Mouse (Mus musculus) lung, postnatal 10 days (tissue): ENCODE measurements around the gene Mtrf1.

Experiments used
- DNase-seq: peaks from one replicate; pipeline ENCODE4 v3.0.0; 2021

Gene Mtrf1

GRCm38 (mm10) chr14:79397321-79398122 lies at the start of gene Mtrf1:
Gene Mtrf1, plus strand, starts transcription at chr14:79397772.
- DNase-seq = peak; percentile 71

DNA sequence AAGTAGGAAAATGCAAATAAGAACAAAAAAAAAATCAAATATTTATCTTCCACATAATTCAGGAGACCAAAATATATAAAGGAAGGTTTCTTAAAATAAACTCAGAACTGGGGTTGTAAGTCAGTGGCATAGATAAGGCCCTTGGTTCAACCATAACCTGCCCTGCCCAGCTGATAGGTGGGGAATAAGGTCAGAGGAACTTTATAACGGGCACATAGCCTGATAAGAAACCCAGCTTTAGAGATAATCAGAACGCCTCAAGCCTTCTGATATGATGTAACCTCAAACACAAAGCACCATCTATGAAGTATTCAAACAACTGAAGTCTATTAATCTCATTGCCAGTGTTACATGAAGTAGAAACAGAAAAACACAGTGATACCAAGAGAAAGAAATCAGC lies 39.5 kb upstream of the Mtrf1 start:
- no peak for DNase-seq

DNA sequence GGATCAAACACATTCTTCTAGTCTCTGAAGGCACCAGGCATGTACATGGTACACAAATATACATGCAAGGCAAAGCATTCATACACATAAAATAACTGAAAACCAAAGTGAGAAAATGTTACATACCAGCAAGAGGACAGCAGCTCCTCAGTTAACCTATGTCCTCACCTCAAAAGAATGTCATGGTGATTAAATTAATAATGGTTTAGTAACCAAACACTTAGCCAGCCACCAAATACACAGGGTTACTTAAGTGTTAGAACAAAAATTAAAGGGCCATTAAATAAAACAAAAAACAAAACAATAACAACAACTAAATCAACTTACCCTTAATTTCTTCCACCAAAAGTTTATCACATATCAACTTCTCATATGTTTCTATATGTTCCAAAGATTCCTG lies 20.5 kb upstream of the Mtrf1 start:
- no peak for DNase-seq

GRCm38 (mm10) chr14:79383120-79383519 lies 14.5 kb upstream of the Mtrf1 start:
- DNase-seq = no peak

GRCm38 (mm10) chr14:79388304-79388703 lies 9.3 kb upstream of the Mtrf1 start:
- no peak for DNase-seq

GRCm38 (mm10) chr14:79389438-79390264 lies 7.9 kb upstream of the Mtrf1 start:
- peak; percentile 10 for DNase-seq

GRCm38 (mm10) chr14:79390265-79390926 lies 7.2 kb upstream of the Mtrf1 start, which contains the start of gene Naa16:
Gene Naa16, minus strand, starts transcription at chr14:79390778.
- peak; percentile 95 for DNase-seq

- no peak for DNase-seq
Observed at GRCm38 (mm10) chr14:79393289-79393688, 4.3 kb upstream of the Mtrf1 start.

- peak; percentile 54 for DNase-seq
Observed at GRCm38 (mm10) chr14:79394564-79394963, 3.0 kb upstream of the Mtrf1 start.

DNA sequence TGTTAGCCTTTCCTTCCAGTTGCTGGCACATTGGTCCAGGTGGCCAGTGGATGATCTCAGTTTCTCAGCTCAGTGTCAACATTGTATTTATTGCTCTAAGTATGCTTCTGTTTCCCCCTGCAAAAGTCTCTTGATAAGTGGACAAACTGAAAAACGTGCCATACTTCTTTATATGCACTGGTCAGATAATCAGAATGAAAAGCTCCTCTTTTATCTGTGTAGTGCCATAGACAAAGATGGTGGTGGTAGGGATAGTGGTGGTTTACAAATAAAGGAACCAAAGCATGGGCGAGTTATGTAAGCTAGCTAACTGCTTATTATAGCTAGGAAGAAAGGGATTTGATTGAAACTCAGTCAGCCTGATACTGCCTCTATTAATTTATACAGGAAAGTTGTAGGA lies 10.1 kb downstream of the Mtrf1 start:
- no peak for DNase-seq

GRCm38 (mm10) chr14:79409278-79409830 lies 11.8 kb downstream of the Mtrf1 start:
- DNase-seq = no peak

DNA sequence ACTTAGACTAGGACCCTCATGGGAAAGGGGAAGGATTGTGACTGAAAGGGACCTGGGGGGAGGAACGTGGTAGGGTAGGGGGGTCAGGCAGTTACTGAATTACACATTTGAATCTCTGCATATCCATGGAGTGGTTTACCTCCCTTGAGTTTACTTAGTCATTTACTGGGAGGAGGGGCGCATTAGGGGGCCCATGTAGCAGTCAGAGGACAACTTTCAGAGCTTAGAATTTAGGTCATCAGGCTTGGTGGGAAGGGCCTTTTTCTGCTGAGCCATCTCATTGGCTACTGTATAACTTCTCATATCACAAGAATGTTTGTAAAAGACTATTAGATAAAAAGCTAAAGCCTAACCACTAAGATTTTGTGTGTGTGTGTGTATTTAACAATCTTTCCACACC lies 13.1 kb downstream of the Mtrf1 start:
- DNase-seq = no peak

GRCm38 (mm10) chr14:79413121-79413520 lies 15.5 kb downstream of the Mtrf1 start:
- DNase-seq = no peak

DNA sequence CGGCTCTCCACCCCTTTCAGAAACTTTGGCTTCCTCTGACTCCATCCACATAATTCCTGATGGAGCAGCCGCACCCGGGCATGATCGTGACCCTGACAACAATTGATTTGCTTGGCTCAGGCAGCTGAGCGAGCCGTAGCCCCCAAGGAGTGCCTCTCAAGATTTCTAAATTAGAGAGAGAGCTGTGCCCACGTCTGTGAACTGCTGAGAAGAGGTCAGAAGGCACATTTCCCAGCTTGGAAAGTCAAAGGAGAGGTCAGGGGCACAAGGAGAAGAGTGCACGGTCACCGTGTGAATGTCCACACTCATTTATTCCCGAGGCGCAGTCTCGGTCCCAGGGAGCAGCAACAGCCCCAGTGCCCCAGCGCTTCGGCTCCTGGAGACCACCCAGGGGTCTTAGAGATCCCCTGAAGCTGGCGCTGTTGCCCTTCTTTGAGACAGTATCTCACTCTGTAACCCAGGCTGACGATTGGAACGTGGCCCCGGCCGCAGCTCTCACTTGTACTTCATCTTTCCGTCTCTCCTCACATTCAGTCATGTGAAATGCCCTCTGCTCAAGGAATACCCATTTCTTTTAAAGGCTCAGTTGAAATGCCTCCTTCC lies 22.6 kb downstream of the Mtrf1 start:
- no peak for DNase-seq

DNA sequence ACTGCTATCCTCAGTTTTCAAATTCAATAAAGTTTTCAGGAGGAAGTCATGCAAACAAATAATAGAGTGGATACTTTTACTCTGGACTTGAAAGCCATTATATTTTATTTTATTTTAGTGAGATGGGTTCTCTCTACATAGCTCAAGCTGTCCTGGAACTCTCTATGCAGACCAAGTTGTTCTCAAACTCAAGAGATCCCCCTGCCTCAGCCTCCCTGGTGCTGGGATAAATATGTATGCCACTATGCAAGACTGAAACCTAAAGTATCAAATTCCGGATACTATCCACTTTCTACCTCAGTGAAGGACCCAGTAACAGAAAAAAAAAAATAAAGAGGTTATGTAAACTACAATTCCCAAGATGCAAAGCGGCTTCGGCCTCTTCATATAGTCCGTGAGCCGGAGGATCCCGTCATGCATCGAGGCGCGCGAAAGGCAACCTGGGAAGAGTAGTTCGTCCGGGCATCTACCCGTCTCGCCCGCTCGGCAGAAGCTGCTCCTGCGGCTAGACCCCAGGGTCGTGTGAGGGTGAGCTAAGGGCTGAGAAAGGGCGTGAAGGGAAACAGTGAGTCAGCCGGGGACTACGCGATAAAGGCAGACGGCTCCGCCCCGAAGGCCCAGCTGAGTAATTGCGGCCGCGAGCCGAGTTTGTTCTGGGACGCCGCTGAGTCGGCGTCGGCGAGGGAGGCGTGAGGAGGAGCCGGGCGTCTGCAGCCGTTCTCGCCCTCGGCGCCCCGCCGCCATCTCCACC lies 28.6 kb downstream of the Mtrf1 start, which contains the start of gene Kbtbd7:
Gene Kbtbd7 (plus strand): TSS at position 533 of the 751 bp plus-strand sequence.
- DNase-seq = peak; percentile 97

DNA sequence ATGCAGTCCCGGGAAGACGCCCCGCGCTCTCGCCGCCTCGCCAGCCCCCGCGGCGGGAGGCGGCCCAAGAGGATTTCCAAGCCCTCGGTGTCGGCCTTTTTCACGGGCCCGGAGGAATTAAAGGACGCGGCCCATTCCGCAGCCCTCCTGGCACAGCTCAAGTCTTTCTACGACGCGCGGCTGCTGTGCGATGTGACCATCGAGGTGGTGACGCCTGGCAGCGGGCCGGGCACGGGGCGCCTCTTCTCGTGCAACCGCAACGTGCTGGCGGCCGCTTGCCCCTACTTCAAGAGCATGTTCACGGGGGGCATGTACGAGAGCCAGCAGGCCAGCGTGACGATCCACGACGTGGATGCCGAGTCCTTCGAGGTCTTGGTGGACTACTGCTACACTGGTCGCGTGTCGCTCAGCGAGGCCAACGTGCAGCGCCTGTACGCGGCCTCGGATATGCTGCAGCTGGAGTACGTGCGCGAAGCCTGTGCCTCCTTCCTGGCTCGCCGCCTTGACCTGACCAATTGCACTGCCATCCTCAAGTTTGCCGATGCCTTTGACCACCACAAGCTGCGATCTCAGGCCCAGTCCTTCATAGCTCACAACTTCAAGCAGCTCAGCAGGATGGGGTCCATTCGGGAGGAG lies 29.3 kb downstream of the Mtrf1 start:
- DNase-seq = peak; percentile 24

DNA sequence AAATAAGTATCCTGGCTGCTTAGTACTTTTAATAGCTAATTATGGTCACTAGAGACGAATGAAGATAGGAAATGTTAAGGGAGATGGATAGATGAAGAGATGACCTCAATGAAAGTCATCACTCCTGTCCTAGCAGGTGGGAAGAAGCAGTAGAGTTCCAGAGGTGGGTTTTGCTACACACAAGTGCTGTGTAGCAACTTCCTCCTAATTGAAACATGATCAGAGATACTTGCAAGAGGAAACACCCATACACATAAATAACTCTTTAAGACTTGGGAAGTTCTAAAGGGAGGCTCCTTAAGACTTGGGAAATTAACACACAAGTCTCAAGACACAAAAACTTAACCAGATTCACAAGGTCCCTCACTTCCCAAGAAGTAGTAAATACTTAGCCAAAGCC lies 36.5 kb downstream of the Mtrf1 start:
- no peak for DNase-seq

GRCm38 (mm10) chr14:79440655-79441054 lies 43.1 kb downstream of the Mtrf1 start:
- no peak for DNase-seq

GRCm38 (mm10) chr14:79441441-79441840 lies 43.9 kb downstream of the Mtrf1 start:
- DNase-seq = no peak

GRCm38 (mm10) chr14:79444601-79445000 lies 47.0 kb downstream of the Mtrf1 start:
- no peak for DNase-seq

GRCm38 (mm10) chr14:79445055-79445620 lies 47.6 kb downstream of the Mtrf1 start:
- no peak for DNase-seq
